Mouse (Mus musculus) CD8-positive naive resting alpha-beta T cell, adult 2 months (primary cell): ENCODE measurements around the gene Fgd3.

Experiments
- DNase-seq, 2 experiments: peaks; one replicate each; pipeline ENCODE4 v3.0.0; 2022; ENCODE audit warnings: low read depth in 2 of 2, low spot score in 2 of 2

Fgd3 gene

GRCm38 (mm10) chr13:49308206-49308605 is 11.9 kb downstream of the Fgd3 start:
- peak; percentile 11 to 20 for DNase-seq

- peak; percentile 60 to 71 for DNase-seq
Measured at GRCm38 (mm10) chr13:49307311-49307969, 12.7 kb downstream of the Fgd3 start.

GRCm38 (mm10) chr13:49306771-49307310 is 13.3 kb downstream of the Fgd3 start:
- no peak for DNase-seq

GRCm38 (mm10) chr13:49300771-49301170 is 19.3 kb downstream of the Fgd3 start:
- no peak for DNase-seq

GRCm38 (mm10) chr13:49298514-49299381 is 21.4 kb downstream of the Fgd3 start:
- DNase-seq, result peak; percentile 3 to 7

- DNase-seq, result no peak
Measured at GRCm38 (mm10) chr13:49296270-49296669, 23.8 kb downstream of the Fgd3 start.

GRCm38 (mm10) chr13:49294108-49294507 is 26.0 kb downstream of the Fgd3 start:
- DNase-seq, result no peak

GRCm38 (mm10) chr13:49291949-49292348 is 28.2 kb downstream of the Fgd3 start:
- no peak for DNase-seq

GRCm38 (mm10) chr13:49291398-49291797 is 28.7 kb downstream of the Fgd3 start:
- DNase-seq, result peak; percentile 66 to 71

GRCm38 (mm10) chr13:49287224-49287623 is 32.9 kb downstream of the Fgd3 start:
- no peak for DNase-seq

GRCm38 (mm10) chr13:49286750-49287149 is 33.4 kb downstream of the Fgd3 start:
- DNase-seq, result no peak

- DNase-seq, result no peak
Measured at GRCm38 (mm10) chr13:49283686-49284085, 36.4 kb downstream of the Fgd3 start.

- DNase-seq, result no peak
Measured at GRCm38 (mm10) chr13:49282168-49282567, 37.9 kb downstream of the Fgd3 start.

GRCm38 (mm10) chr13:49271831-49272765 is 48.0 kb downstream of the Fgd3 start:
- DNase-seq, result no peak

- no peak for DNase-seq
Measured at GRCm38 (mm10) chr13:49270500-49270899, 49.6 kb downstream of the Fgd3 start.

- DNase-seq, result no peak
Measured at GRCm38 (mm10) chr13:49267645-49268044, 52.5 kb downstream of the Fgd3 start.

- DNase-seq, result no peak
Measured at GRCm38 (mm10) chr13:49260036-49260722, 59.9 kb downstream of the Fgd3 start.

- no peak for DNase-seq
Measured at GRCm38 (mm10) chr13:49257819-49258313, 62.2 kb downstream of the Fgd3 start.

GRCm38 (mm10) chr13:49252746-49253145 is 67.4 kb downstream of the Fgd3 start:
- DNase-seq, result no peak

GRCm38 (mm10) chr13:49252113-49252512 is 68.0 kb downstream of the Fgd3 start:
- no peak for DNase-seq
